Mouse (Mus musculus): ENCODE data around the gene Wdcp.

DNA sequence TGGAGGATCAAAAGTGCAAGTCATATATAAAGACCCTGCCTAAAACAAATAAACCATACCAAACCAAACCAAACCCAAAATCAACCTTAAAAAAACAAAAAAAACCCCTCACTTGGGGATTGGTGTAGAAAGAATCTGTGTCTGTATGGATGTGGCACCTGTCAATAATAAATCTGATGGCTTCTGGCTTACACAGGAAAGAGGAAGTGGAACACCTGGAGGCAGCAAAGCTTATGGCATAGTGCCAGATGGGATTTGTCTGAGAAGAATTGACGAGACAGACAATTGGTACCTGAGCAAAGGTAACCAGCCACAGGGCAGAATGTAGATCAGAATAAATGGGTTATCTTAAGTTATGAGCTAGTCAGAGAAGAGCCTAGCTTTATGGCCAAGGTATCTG, 42.0 kb downstream of the Wdcp start:
- no peak for TF ChIP-seq POLR2A (IDR thresholded peaks at IDR 0.05; ENCODE audit: borderline replicate concordance, insufficient read depth, low read length)
- TF ChIP-seq CTCF (IDR thresholded peaks at IDR 0.05; ENCODE audit: borderline replicate concordance, insufficient read depth, low read depth, low read length): no peak

All from cerebellum, adult 2 months (tissue).